Mouse (Mus musculus): ENCODE results near the gene Acer2. TPM values are rescaled to one million over a fixed set of nuclear protein-coding genes. Genes with fewer than 3 reads are reported as not detected.
A peak's percentile ranks its signal among the peaks of the same experiment; 100 is the strongest.

Gene Acer2
- total RNA-seq, 2 experiments from 2014 or later = 1.9 to 2.1 TPM

GRCm38 (mm10) chr4:86936217-86936616 lies 62.0 kb downstream of the Acer2 start:
- no peak overlapping the region for H3K4me3 ChIP-seq
- intact Hi-C loops (cut with DNase I) = no loop called here
- no peak overlapping the region for H3K27ac ChIP-seq
- no peak for TF ChIP-seq CTCF (IDR thresholded peaks at IDR 0.05)
- no peak for DNase-seq

- no peak for TF ChIP-seq CTCF (IDR thresholded peaks at IDR 0.05)
Measured at GRCm38 (mm10) chr4:86936706-86937105, 62.5 kb downstream of the Acer2 start.

GRCm38 (mm10) chr4:86942656-86943055 lies 68.5 kb downstream of the Acer2 start:
- H3K4me3 ChIP-seq = no peak overlapping the region
- intact Hi-C loops (cut with DNase I) = no loop called here
- no peak for DNase-seq
- H3K27ac ChIP-seq = no peak overlapping the region
- TF ChIP-seq CTCF (IDR thresholded peaks at IDR 0.05) = no peak

More at GRCm38 (mm10) chr4:86936706-86937105, 62.5 kb downstream of the Acer2 start:
- intact Hi-C loops (cut with DNase I) = no loop called here
- no peak for DNase-seq
- Histone ChIP-seq H3K4me3 (no peak overlapping the region), H3K27ac (no peak overlapping the region)

DNA sequence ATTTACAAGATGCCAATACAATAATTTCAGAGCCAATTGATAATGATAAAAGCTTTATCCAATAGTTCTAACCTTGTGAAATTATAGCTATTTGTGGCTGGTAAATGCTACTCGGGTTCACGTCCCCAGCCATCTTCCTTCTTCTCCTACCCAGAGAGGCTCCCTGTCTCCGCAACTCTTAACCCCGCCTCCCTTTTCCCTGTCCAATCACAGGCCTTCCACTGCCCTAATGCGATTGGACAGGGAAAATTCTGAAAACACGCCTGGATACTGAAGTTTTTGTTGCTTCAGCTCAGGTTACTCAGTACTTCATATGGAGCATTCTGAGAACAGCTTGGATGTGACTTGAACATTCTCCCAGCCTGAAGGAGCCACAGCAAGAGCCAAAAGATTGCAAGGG lies 69.1 kb downstream of the Acer2 start:
- Histone ChIP-seq H3K27ac (no peak overlapping the region), H3K4me3 (no peak overlapping the region)
- DNase-seq = no peak
- TF ChIP-seq CTCF (IDR thresholded peaks at IDR 0.05) = no peak
- intact Hi-C loops (cut with DNase I) = no loop called here

DNA sequence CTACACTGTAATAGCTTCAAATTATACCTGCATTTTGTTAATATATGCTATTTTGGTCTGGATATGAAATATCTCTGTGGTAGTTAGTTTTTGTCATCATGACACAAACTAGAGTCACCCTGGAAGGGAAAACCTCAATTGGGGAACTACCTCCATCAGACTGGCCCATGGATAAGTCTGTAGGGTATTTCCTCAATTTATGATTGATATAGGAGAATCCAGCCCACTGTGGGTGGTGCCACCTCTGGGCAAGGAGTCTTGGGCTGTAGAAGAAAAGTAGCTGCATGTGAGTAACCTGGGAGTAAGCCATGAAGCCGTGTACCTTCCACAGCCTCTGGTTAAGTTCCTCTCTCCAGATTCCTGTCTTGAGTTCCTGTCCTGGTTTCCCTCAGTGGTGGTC lies 74.6 kb downstream of the Acer2 start:
- intact Hi-C loops (cut with DNase I) = no loop called here
- H3K27ac ChIP-seq = no peak overlapping the region
- no peak for DNase-seq
- TF ChIP-seq CTCF (IDR thresholded peaks at IDR 0.05) = no peak
- no peak overlapping the region for H3K4me3 ChIP-seq

GRCm38 (mm10) chr4:86953519-86953918 lies 79.3 kb downstream of the Acer2 start:
- no peak for TF ChIP-seq CTCF (IDR thresholded peaks at IDR 0.05)
- Histone ChIP-seq H3K4me3 (no peak overlapping the region), H3K27ac (no peak overlapping the region)
- intact Hi-C loops (cut with DNase I) = no loop called here
- DNase-seq = no peak

DNA sequence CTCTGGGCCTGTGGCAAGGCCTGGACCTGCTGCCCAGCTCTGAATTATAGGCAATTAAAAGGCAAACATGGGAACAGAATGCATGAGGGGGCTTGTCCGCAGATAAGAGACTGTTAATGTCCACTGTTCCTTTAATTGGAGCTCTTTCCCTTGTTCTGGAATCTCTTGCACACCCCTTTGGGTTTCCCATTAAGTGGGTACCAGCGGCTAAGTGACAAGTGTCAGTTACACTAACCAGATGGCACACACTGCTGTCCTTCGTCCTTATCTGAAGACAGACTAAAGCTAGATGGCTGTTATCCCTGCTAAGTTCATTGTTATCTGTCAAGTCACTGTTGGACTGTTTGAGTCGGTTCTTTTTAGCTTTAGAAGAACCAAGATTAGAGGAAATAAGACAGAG lies 81.3 kb downstream of the Acer2 start:
- no peak overlapping the region for H3K4me3 ChIP-seq
- no peak for DNase-seq
- H3K27ac ChIP-seq = no peak overlapping the region
- intact Hi-C loops (cut with DNase I) = no loop called here
- no peak for TF ChIP-seq CTCF (IDR thresholded peaks at IDR 0.05)

DNA sequence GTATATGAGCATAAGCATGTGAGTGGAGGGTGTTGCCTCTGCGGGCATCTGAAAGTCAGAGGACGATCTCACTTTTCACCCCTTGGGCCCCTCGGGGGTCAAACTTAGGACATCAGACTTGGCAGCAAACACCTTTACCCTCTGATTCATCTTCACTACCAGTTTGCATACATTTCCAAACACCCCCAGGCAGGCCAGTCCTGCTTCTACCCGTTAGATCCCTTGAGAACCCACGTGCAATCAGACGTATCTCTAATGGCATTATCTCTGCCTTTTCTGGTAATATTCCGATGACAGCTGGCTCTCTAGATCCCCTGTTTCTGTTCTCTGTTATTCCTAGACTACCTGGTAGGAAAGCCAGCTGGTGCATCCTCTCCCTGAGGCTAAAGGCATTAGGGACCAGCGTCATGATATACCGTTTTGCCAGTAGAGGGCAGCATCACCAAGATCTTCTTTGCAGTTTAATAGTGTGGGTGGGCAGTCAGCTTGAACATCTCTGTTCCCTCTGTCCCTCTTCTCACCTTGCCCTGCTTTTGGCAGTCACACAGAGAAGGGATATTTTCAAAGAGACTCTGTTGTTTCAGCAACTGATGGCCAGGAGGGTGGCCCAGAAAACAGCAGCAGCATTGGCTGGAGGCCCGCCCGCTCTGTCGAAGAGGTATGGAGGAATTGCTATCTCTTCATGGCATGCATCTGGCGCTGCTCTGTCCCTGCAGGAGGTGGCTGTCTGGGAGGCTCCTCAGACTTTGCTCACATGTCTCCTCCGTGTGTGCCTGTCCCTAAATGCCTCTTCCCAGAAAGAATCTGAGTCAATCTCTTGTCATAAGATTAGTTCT lies 83.6 kb downstream of the Acer2 start:
- TF ChIP-seq CTCF (IDR thresholded peaks at IDR 0.05) = peak; percentile 70
- intact Hi-C loops (cut with DNase I) = no loop called here
- no peak overlapping the region for H3K4me3 ChIP-seq
- DNase-seq = peak; percentile 38
- H3K27ac ChIP-seq = no peak overlapping the region

DNA sequence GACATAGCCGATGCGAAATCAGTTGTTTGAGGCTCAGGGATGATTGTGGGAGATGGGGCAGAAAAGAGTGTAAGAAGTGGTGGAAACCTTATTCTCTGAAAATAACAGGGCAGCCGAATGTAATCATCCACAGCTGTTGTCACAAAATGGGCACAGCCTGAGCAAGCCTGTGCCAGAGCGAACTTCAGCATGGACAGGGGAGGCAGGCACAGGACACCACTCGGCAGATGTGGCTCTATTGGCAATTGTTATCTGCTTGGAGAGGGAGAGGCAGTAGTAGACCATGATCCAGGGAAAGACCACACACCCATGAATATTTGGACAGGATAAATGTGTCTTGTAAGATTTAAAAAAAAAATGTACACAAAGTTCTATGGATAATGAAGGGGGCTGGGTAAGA lies 103.1 kb downstream of the Acer2 start:
- no peak for TF ChIP-seq CTCF (IDR thresholded peaks at IDR 0.05)
- Histone ChIP-seq H3K4me3 (no peak overlapping the region), H3K27ac (no peak overlapping the region)
- no peak for DNase-seq
- intact Hi-C loops (cut with DNase I) = no loop called here

Other genes starting within 250 kb of the Acer2 start
- 10 to 100 TPM; 32.4 to 60.2 TPM for gene Plin2, start 204.3 kb upstream of the Acer2 start, total RNA-seq (2021)
- gene Dennd4c, start 125.8 kb upstream of the Acer2 start, total RNA-seq (2021) = 10 to 100 TPM; 27.5 to 28.8 TPM
- gene Rps6, start 17.0 kb upstream of the Acer2 start, total RNA-seq (2021) = 100 to 1,000 TPM; 393 to 501 TPM

All from gastrocnemius, adult 2 months (tissue).